Mouse (Mus musculus) liver, embryonic 11.5 days (tissue): ENCODE data around the gene Dgka. TPM values are rescaled to one million over a fixed set of nuclear protein-coding genes. Genes with fewer than 3 reads are reported as not detected.
A peak's percentile ranks its signal among the peaks of the same experiment; 100 is the strongest.

ENCODE experiments used
- ATAC-seq: fragments of 200-750 bp; cut with Nextera tagmentation; replicated peaks from 2 replicates; pipeline ENCODE4 v1.8.0; 2017; ENCODE audit warnings: moderate number of reproducible peaks, mild to moderate bottlenecking, moderate TSS enrichment, moderate library complexity; ENCODE audit not compliant: low FRiP score
- DNase-seq: peaks from one replicate; pipeline ENCODE4 v3.0.0-alpha.2; 2017; ENCODE audit warnings: low spot score
- H3K27ac ChIP-seq: fragments of 300-500 bp; sonication (generic); 2 replicates; pipeline ENCODE4 v1.5.1; 2014; ENCODE audit warnings: mild to moderate bottlenecking, low read depth, low read length, control low read depth
- H3K27me3 ChIP-seq: fragments of 300-500 bp; sonication (generic); replicated peaks from 2 replicates; pipeline ENCODE4 v1.6.1; 2014; ENCODE audit warnings: low read length, mixed read lengths; ENCODE audit not compliant: control insufficient read depth, insufficient read depth
- H3K36me3 ChIP-seq: fragments of 300-500 bp; sonication (generic); 2 replicates; pipeline ENCODE4 v1.6.1; 2014; ENCODE audit warnings: mild to moderate bottlenecking, low read length, moderate library complexity, mixed read lengths; ENCODE audit not compliant: control insufficient read depth, insufficient read depth
- H3K4me1 ChIP-seq: fragments of 300-500 bp; sonication (generic); replicated peaks from 2 replicates; pipeline ENCODE4 v1.6.1; 2014; ENCODE audit warnings: low read length, mixed read lengths; ENCODE audit not compliant: control insufficient read depth, insufficient read depth
- H3K4me2 ChIP-seq: fragments of 300-500 bp; sonication (generic); 2 replicates; pipeline ENCODE4 v1.6.1; 2014; ENCODE audit warnings: mild to moderate bottlenecking, control low read depth, moderate library complexity
- H3K4me3 ChIP-seq: fragments of 300-500 bp; sonication (generic); 2 replicates; pipeline ENCODE4 v1.5.1; 2014; ENCODE audit warnings: low read depth, low read length, control low read depth
- H3K9ac ChIP-seq: fragments of 300-500 bp; sonication (generic); 2 replicates; pipeline ENCODE4 v1.6.1; 2014; ENCODE audit warnings: low read depth, low read length, control low read depth
- H3K9me3 ChIP-seq: fragments of 300-500 bp; sonication (generic); 2 replicates; pipeline ENCODE4 v1.6.1; 2016; ENCODE audit warnings: low read length, inconsistent platforms, mixed read lengths; ENCODE audit not compliant: control insufficient read depth
- WGBS: fragments of 180-500 bp; shearing (Covaris S2); extraction: QIAGEN DNeasy Blood & Tissue Kit; methylation state at CpG from one replicate; pipeline ENCODE4 v1.1.7; 2014; 5-methylcytosine and 5-hydroxymethylcytosine counted together
- polyA plus RNA-seq: library from polyadenylated mRNA; unstranded; fragments of >200 nt; fragmentation: Nextera tagmentation; extraction: Ambion mirVana; gene quantifications from 2 replicates; pipeline ENCODE4 v1.2.1, GENCODE M21; 2014

Dgka gene
- polyA plus RNA-seq, 1 experiment from 2014 or later, result 4.6 TPM

DNA sequence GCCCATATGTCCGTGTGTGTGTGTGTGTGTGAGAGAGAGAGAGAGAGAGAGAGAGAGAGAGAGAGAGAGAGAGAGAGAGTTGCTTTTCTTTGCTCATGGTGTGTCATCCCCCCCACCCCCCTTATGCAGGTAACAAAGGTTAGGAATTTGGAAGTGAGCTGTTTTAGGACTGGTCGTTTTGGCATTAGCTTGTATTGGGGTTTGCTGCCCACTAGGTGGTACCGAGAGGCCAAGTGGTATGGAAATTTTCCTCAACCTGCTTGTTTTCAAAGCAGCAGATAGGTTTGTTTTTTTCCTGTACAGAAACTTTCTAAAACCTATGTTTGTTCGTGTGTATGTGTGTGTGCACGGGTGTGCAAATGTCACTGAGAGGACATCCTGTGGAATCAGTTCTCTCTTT is 29.0 kb upstream of the Dgka start:
- 25% methylated on average over 5 of the region's 5 CpGs for WGBS
- Histone ChIP-seq H3K4me2 (no peak overlapping the region), H3K36me3 (no peaks in the 10 kb centered on the region), H3K9me3 (no peaks in the 10 kb centered on the region), H3K27me3 (no peaks in the 10 kb centered on the region), H3K4me3 (no peak overlapping the region), H3K9ac (no peak overlapping the region), H3K4me1 (peaks cover 3% of the 10 kb centered on the region; the same call in 1 of the 2 replicates), H3K27ac (no peak overlapping the region)
- ATAC-seq (0 out of 2 replicates have a peak, but pooled peaks have one; percentile 37), DNase-seq (no peak)

DNA sequence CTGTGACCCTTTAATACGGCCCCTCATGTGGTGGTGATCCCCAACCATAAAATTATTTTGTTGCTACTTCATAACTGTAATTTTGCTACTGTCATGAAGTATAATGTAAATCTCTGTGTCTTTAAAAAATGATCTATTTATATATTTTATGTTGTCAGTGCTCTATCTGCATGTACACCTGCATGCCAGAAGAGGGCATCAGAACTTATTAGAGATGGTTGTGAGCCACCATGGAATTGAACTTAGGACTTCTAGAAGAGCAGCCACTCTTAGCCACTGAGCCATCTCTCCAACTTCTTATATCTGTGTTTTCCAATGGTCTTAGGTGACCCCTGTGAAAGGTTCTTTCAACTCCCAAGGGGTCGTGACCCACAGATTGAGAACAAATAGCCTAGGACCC is 28.2 kb upstream of the Dgka start:
- H3K27ac ChIP-seq, result no peak overlapping the region
- no peaks in the 10 kb centered on the region for H3K27me3 ChIP-seq
- DNase-seq (no peak), ATAC-seq (peak; percentile 43; the same call in 1 of the 2 replicates)
- H3K4me2 ChIP-seq, result no peak overlapping the region
- no peak overlapping the region for H3K9ac ChIP-seq
- no peaks in the 10 kb centered on the region for H3K36me3 ChIP-seq
- H3K4me1 ChIP-seq, result peaks cover 3% of the 10 kb centered on the region; the same call in 1 of the 2 replicates
- H3K9me3 ChIP-seq, result no peaks in the 10 kb centered on the region
- WGBS, result 61% methylated on average over 2 of the region's 2 CpGs
- no peak overlapping the region for H3K4me3 ChIP-seq

DNA sequence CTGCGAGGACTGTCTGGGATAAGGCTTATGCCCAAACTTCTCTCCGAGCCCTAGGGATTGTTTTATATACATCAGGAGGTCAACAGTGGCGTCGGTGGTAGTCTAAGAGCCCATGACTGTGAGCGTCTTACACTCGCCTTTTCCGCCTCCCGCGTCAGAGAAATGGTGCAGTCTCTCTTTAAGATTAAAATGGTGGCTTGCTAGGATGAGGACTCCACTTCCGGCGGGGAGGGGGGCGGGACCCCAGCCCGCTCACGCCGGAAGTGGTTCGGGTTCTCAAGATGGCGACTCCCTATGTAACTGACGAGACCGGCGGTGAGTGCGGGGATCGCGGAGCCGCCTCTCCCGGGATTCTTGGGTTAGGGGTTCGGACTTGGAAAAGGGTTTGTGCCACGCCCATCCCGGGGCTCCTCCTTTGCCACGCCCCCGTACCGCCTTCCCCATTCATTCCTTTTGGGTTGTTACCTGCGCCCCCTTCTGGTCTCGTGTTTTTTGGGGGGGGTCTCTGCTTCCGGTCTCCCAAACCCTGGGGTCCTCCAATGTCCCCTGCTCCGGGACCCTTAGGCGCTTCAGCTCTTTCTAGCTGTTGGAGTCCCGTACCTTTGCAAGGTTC is 3.7 kb upstream of the Dgka start:
- Histone ChIP-seq H3K36me3 (peaks cover 2% of the 10 kb centered on the region; the same call in 1 of the 2 replicates), H3K4me3 (peak overlapping the region; percentile 89), H3K9me3 (no peaks in the 10 kb centered on the region), H3K4me1 (peaks cover 26% of the 10 kb centered on the region), H3K27ac (peak overlapping the region; percentile 94), H3K27me3 (peaks cover 15% of the 10 kb centered on the region), H3K9ac (peak overlapping the region; percentile 80), H3K4me2 (peak overlapping the region; percentile 84)
- peak; percentile 86 for DNase-seq
- 0% methylated on average over 37 of the region's 37 CpGs for WGBS
- ATAC-seq, result peak; percentile 78

DNA sequence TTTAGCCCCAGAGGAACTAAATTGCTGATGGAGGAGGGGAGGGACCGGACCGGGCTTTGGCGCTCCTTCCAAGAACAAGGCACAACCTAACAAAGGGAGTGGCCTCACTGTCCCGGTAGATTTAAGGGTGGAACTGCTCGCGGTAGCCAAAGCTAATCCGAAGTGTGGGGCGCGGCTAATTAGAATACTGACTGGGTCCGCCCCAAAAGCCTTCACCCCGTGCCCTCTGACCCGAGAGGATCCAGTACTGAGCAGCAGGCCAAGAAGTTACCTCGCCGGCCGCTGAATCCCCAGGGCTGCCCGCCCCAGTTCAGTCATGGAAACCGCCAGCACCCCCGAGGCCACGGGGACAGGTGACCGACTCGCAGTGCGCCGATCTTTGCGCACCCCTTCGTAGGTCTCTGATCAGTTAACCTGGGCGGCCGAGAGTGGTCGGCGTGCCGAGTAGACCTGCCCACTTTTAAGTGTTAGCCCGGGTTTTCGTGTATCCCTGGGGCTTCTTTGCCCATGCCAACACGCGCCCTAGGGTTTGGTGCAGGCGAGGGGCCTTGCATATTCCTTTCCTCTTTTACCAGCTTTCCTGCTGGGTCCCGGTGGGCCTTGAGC is 3.1 kb upstream of the Dgka start, which contains the start of gene Pym1:
TSS of gene Pym1 (plus strand) at position 244 of the 606 bp plus-strand sequence.
- Histone ChIP-seq H3K27me3 (peaks cover 17% of the 10 kb centered on the region), H3K4me2 (peak within 1 kb of the TSS; percentile 84), H3K4me3 (peak within 1 kb of the TSS; percentile 89), H3K36me3 (no peaks in the 10 kb centered on the region; the same call in 1 of the 2 replicates), H3K4me1 (peaks cover 26% of the 10 kb centered on the region), H3K27ac (peak within 1 kb of the TSS; percentile 94), H3K9ac (peak within 1 kb of the TSS; percentile 80), H3K9me3 (no peaks in the 10 kb centered on the region)
- DNase-seq (peak; percentile 86), ATAC-seq (peak; percentile 84)
- under 1% methylated on average over 36 of the region's 36 CpGs for WGBS

GRCm38 (mm10) chr10:128746972-128747645 is 2.5 kb upstream of the Dgka start:
- Histone ChIP-seq H3K9ac (peak overlapping the region; percentile 80), H3K4me2 (peak overlapping the region; percentile 84), H3K27ac (peak overlapping the region; percentile 94), H3K9me3 (no peaks in the 10 kb centered on the region), H3K27me3 (peaks cover 21% of the 10 kb centered on the region), H3K4me3 (peak overlapping the region; percentile 89), H3K4me1 (peaks cover 26% of the 10 kb centered on the region), H3K36me3 (no peaks in the 10 kb centered on the region; the same call in 1 of the 2 replicates)
- 41% methylated on average over 9 of the region's 9 CpGs for WGBS
- ATAC-seq, result 0 out of 2 replicates have a peak, but pooled peaks have one; percentile 1
- no peak for DNase-seq

- no peak overlapping the region for H3K4me2 ChIP-seq
- no peak overlapping the region for H3K9ac ChIP-seq
- no peak overlapping the region for H3K27ac ChIP-seq
- H3K4me1 ChIP-seq, result peaks cover 26% of the 10 kb centered on the region
- H3K4me3 ChIP-seq, result no peak overlapping the region
- H3K27me3 ChIP-seq, result peaks cover 22% of the 10 kb centered on the region
- DNase-seq (no peak), ATAC-seq (no peak)
- H3K36me3 ChIP-seq, result no peaks in the 10 kb centered on the region; the same call in 1 of the 2 replicates
- H3K9me3 ChIP-seq, result no peaks in the 10 kb centered on the region
- WGBS, result 87% methylated on average over 10 of the region's 10 CpGs
Measured at GRCm38 (mm10) chr10:128745946-128746613, 1.4 kb upstream of the Dgka start.

- H3K36me3 ChIP-seq, result no peaks in the 10 kb centered on the region
- 24% methylated on average over 8 of the region's 8 CpGs for WGBS
- peak overlapping the region; percentile 85 for H3K4me2 ChIP-seq
- H3K9ac ChIP-seq, result peak overlapping the region; percentile 62
- no peaks in the 10 kb centered on the region for H3K9me3 ChIP-seq
- H3K27ac ChIP-seq, result no peak overlapping the region
- H3K27me3 ChIP-seq, result peaks cover 22% of the 10 kb centered on the region
- no peak for DNase-seq
- peaks cover 21% of the 10 kb centered on the region for H3K4me1 ChIP-seq
- ATAC-seq, result no peak
- peak overlapping the region; percentile 66 for H3K4me3 ChIP-seq
Measured at GRCm38 (mm10) chr10:128744211-128744610, 444 bp downstream of the Dgka start.

- H3K9ac ChIP-seq, result peak overlapping the region; percentile 62
- peaks cover 18% of the 10 kb centered on the region for H3K4me1 ChIP-seq
- no peaks in the 10 kb centered on the region for H3K36me3 ChIP-seq
- peak; percentile 64 for DNase-seq
- H3K27me3 ChIP-seq, result peaks cover 22% of the 10 kb centered on the region
- no peak overlapping the region for H3K27ac ChIP-seq
- peak overlapping the region; percentile 66 for H3K4me3 ChIP-seq
- H3K9me3 ChIP-seq, result no peaks in the 10 kb centered on the region
- 1% methylated on average over 37 of the region's 37 CpGs for WGBS
- peak overlapping the region; percentile 85 for H3K4me2 ChIP-seq
- ATAC-seq, result no peak; the same call in 1 of the 2 replicates
Measured at GRCm38 (mm10) chr10:128743791-128744191, 864 bp downstream of the Dgka start.
